Mouse (Mus musculus) thymus, adult 2 months (tissue): ENCODE measurements around the gene Lfng. TPM values are rescaled to one million over a fixed set of nuclear protein-coding genes. Genes with fewer than 3 reads are reported as not detected.

Source experiments
- DNase-seq: peaks from one replicate; pipeline ENCODE4 v3.0.0; 2021
- H3K27ac ChIP-seq: fragments of 200-500 bp; 2 replicates; pipeline ENCODE4 v1.5.1; 2012; ENCODE audit warnings: low read length, control low read depth; ENCODE audit not compliant: control insufficient read depth, insufficient read depth
- H3K27me3 ChIP-seq: fragments of 200-500 bp; 2 replicates; pipeline ENCODE4 v1.6.1; 2012; ENCODE audit warnings: mild to moderate bottlenecking, low read length, moderate library complexity, mixed read lengths; ENCODE audit not compliant: control insufficient read depth, insufficient read depth
- H3K36me3 ChIP-seq: fragments of 200-500 bp; 2 replicates; pipeline ENCODE4 v1.6.1; 2012; ENCODE audit warnings: mild to moderate bottlenecking, low read length, moderate library complexity; ENCODE audit not compliant: control insufficient read depth, insufficient read depth
- H3K4me1 ChIP-seq: fragments of 200-500 bp; replicated peaks from 2 replicates; pipeline ENCODE4 v1.6.1; 2012; ENCODE audit warnings: low read length; ENCODE audit not compliant: control insufficient read depth, insufficient read depth
- H3K4me3 ChIP-seq: fragments of 200-500 bp; 2 replicates; pipeline ENCODE4 v1.5.1; 2012; ENCODE audit warnings: mild to moderate bottlenecking, low read length, control low read depth, moderate library complexity; ENCODE audit not compliant: control insufficient read depth, insufficient read depth
- CTCF ChIP-seq: fragments of 200-500 bp; IDR thresholded peaks from 2 replicates; pipeline ENCODE4 v1.5.1; 2012; ENCODE audit warnings: mild to moderate bottlenecking, control low read depth, low read length, moderate library complexity, borderline replicate concordance; ENCODE audit not compliant: control insufficient read depth, poor library complexity, insufficient read depth; ENCODE audit errors: extremely low read depth
- POLR2A ChIP-seq: fragments of 200-500 bp; IDR thresholded peaks from 2 replicates; pipeline ENCODE4 v1.6.1; 2012; ENCODE audit warnings: mild to moderate bottlenecking, low read length, control low read depth, moderate library complexity; ENCODE audit not compliant: control insufficient read depth, poor library complexity, insufficient read depth; ENCODE audit errors: extremely low read depth
- WGBS: fragments of 180-500 bp; shearing (Covaris S2); methylation state at CpG from one replicate; pipeline ENCODE4 v1.1.7; 2018; 5-methylcytosine and 5-hydroxymethylcytosine counted together
- polyA plus RNA-seq: library from polyadenylated mRNA; depleted of rRNA; stranded (reverse); fragments of >200 nt; gene quantifications from 2 replicates; pipeline ENCODE4 v1.2.3, GENCODE M21; 2012

The Lfng gene
- polyA plus RNA-seq, 1 experiment: 171 TPM

GRCm38 (mm10) chr5:140582995-140583731, 24.0 kb upstream of the Lfng start:
- Histone ChIP-seq H3K4me3 (no peak overlapping the region), H3K4me1 (peaks cover 31% of the 10 kb centered on the region), H3K27ac (no peak overlapping the region), H3K27me3 (no peaks in the 10 kb centered on the region), H3K36me3 (no peaks in the 10 kb centered on the region)
- TF ChIP-seq CTCF (no peak), POLR2A (no peak)
- 77% methylated on average over 8 of the region's 8 CpGs for WGBS
- no peak for DNase-seq

GRCm38 (mm10) chr5:140583732-140584368, 23.3 kb upstream of the Lfng start:
- 87% methylated on average over 6 of the region's 6 CpGs for WGBS
- no peaks in the 10 kb centered on the region for H3K27me3 ChIP-seq
- no peak for TF ChIP-seq CTCF
- TF ChIP-seq POLR2A: no peak

GRCm38 (mm10) chr5:140589082-140589774, 17.9 kb upstream of the Lfng start:
- DNase-seq: no peak
- H3K27ac ChIP-seq: no peak overlapping the region
- TF ChIP-seq POLR2A: no peak
- TF ChIP-seq CTCF: no peak
- no peak overlapping the region for H3K4me3 ChIP-seq
- peaks cover 7% of the 10 kb centered on the region for H3K4me1 ChIP-seq
- no peaks in the 10 kb centered on the region for H3K36me3 ChIP-seq
- H3K27me3 ChIP-seq: no peaks in the 10 kb centered on the region
- WGBS: 95% methylated on average over 16 of the region's 16 CpGs

More at GRCm38 (mm10) chr5:140583732-140584368, 23.3 kb upstream of the Lfng start:
- Histone ChIP-seq H3K4me3 (no peak overlapping the region), H3K36me3 (no peaks in the 10 kb centered on the region), H3K4me1 (peaks cover 31% of the 10 kb centered on the region), H3K27ac (no peak overlapping the region)
- DNase-seq: no peak

- TF ChIP-seq POLR2A (no peak), CTCF (no peak)
- Histone ChIP-seq H3K27me3 (no peaks in the 10 kb centered on the region), H3K36me3 (no peaks in the 10 kb centered on the region), H3K4me1 (peaks cover 37% of the 10 kb centered on the region), H3K4me3 (no peak overlapping the region), H3K27ac (no peak overlapping the region; the same call in 1 of the 2 replicates)
- 81% methylated on average over 5 of the region's 5 CpGs for WGBS
- no peak for DNase-seq
Measured at GRCm38 (mm10) chr5:140594846-140595245, 12.3 kb upstream of the Lfng start.

- no peak for DNase-seq
Measured at GRCm38 (mm10) chr5:140596426-140596825, 10.7 kb upstream of the Lfng start.

GRCm38 (mm10) chr5:140596927-140597588, 10.1 kb upstream of the Lfng start:
- H3K4me3 ChIP-seq: peak overlapping the region; percentile 8
- peak; percentile 22; the same call in 1 of the 2 replicates for TF ChIP-seq CTCF
- no peak for TF ChIP-seq POLR2A
- peak overlapping the region; percentile 80 for H3K27ac ChIP-seq
- no peaks in the 10 kb centered on the region for H3K27me3 ChIP-seq
- no peaks in the 10 kb centered on the region for H3K36me3 ChIP-seq
- WGBS: 5% methylated on average over 18 of the region's 18 CpGs
- DNase-seq: peak; percentile 65
- peaks cover 37% of the 10 kb centered on the region for H3K4me1 ChIP-seq

More at GRCm38 (mm10) chr5:140596426-140596825, 10.7 kb upstream of the Lfng start:
- Histone ChIP-seq H3K4me1 (peaks cover 37% of the 10 kb centered on the region), H3K27me3 (no peaks in the 10 kb centered on the region), H3K4me3 (peak overlapping the region; percentile 9), H3K27ac (peak overlapping the region; percentile 80), H3K36me3 (no peaks in the 10 kb centered on the region)
- TF ChIP-seq POLR2A (no peak), CTCF (no peak)
- 8% methylated on average over 3 of the region's 3 CpGs for WGBS
